Mouse (Mus musculus): ENCODE results near the gene Krcc1. TPM values are rescaled to one million over a fixed set of nuclear protein-coding genes. Genes with fewer than 3 reads are reported as not detected.

Krcc1 gene
- polyA plus RNA-seq, 1 experiment from 2014 or later, result 21.5 TPM

DNA sequence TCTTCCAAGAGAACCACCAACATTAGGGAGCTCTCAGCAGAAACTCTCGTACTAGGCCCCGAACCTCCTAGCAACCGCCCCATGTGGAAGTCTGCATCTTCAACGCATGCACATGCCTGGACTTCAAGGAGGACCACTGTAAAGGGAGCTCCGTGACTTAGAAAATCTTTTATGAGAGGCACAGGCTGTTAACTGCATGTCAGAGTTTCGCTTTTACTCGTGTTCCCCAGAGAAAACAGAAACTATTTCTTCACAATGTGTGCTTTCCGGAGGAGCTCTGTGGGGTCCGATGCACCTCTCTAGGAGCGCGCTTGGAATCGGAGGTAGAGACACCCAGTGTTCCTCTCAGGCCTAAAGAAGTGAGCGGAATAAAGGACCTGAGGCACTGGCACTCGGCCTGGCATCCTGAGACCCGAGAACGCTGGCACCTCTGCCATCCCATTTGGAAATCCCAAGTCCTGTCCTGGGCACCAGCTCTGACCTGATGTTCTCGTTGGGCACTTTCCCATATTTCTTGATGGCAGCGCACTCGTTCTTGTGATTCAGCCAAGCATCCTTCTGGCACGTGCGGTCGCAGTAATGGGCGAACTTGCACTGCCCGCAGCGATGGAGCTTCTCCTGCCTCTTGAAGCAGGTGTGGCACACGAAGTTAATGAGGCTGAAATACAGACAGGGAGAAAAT, 32.3 kb upstream of the Krcc1 start:
- no peak overlapping the region for H3K27ac ChIP-seq
- WGBS, result 91% methylated on average over 26 of the region's 26 CpGs
- H3K9ac ChIP-seq, result no peak overlapping the region
- no peak for ATAC-seq (ENCODE audit: low FRiP score)
- H3K4me1 ChIP-seq (replicated peaks; ENCODE audit: control insufficient read depth, insufficient read depth, low read length), result no peaks in the 10 kb centered on the region
- no peaks in the 10 kb centered on the region for H3K27me3 ChIP-seq (ENCODE audit: control insufficient read depth, insufficient read depth, low read length)
- H3K36me3 ChIP-seq (replicated peaks; ENCODE audit: control insufficient read depth, insufficient read depth), result no peaks in the 10 kb centered on the region
- H3K9me3 ChIP-seq (ENCODE audit: control insufficient read depth, low read length), result no peaks in the 10 kb centered on the region
- no peak for DNase-seq (ENCODE audit: low spot score)
- H3K4me3 ChIP-seq (replicated peaks; ENCODE audit: low read length), result no peak overlapping the region
- H3K4me2 ChIP-seq (replicated peaks), result no peak overlapping the region

DNA sequence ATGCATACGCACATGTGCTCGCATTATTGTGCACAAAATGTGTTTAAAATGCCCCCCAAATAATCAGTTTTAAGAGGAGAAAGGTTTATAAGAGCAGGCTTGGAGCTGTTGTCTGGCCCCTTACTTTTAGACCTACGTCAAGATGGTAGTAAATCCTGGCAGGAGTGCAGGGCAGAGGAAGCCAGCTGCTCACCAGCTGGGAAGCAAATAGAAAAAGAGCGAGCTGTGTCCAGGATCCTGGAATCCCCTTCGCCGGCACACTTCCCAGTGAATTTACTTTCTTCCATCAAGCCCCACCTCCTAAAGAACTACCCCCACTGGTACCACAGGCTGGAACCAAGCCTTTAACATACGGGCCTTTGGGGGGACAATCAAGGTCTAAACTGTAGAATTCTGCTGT, 30.6 kb upstream of the Krcc1 start:
- H3K9me3 ChIP-seq (ENCODE audit: control insufficient read depth, low read length), result no peaks in the 10 kb centered on the region
- DNase-seq (ENCODE audit: low spot score) (no peak), ATAC-seq (ENCODE audit: low FRiP score) (no peak)
- no peaks in the 10 kb centered on the region for H3K36me3 ChIP-seq (replicated peaks; ENCODE audit: control insufficient read depth, insufficient read depth)
- H3K4me2 ChIP-seq (replicated peaks), result no peak overlapping the region
- H3K9ac ChIP-seq, result no peak overlapping the region
- no peaks in the 10 kb centered on the region for H3K27me3 ChIP-seq (ENCODE audit: control insufficient read depth, insufficient read depth, low read length)
- WGBS, result 87% methylated on average over 7 of the region's 7 CpGs
- no peaks in the 10 kb centered on the region for H3K4me1 ChIP-seq (replicated peaks; ENCODE audit: control insufficient read depth, insufficient read depth, low read length)
- no peak overlapping the region for H3K4me3 ChIP-seq (replicated peaks; ENCODE audit: low read length)
- H3K27ac ChIP-seq, result no peak overlapping the region

DNA sequence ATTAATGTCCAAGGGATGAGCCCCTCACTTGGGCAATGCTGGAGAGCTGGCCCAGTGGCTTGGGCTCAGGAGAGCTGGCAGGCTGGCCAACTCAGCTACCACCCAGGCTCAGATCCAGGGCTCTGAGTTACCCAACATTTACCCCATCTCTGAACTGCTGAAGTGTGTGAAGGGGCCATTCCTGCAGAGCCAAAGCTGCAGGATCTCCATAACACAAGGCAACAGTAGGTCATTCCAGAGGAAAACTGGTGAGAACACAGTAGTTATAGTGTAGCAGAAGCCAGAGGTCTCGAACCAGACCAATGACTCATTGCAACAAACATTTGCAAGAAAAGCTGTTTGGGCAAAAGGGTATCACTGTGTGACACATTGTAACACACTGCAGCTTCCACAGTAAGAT, 28.7 kb upstream of the Krcc1 start:
- Histone ChIP-seq H3K9me3 (ENCODE audit: control insufficient read depth, low read length) (no peaks in the 10 kb centered on the region), H3K4me1 (replicated peaks; ENCODE audit: control insufficient read depth, insufficient read depth, low read length) (no peaks in the 10 kb centered on the region), H3K36me3 (replicated peaks; ENCODE audit: control insufficient read depth, insufficient read depth) (no peaks in the 10 kb centered on the region), H3K9ac (no peak overlapping the region), H3K27ac (no peak overlapping the region), H3K4me2 (replicated peaks) (no peak overlapping the region), H3K4me3 (replicated peaks; ENCODE audit: low read length) (no peak overlapping the region), H3K27me3 (ENCODE audit: control insufficient read depth, insufficient read depth, low read length) (no peaks in the 10 kb centered on the region)
- 95% methylated on average over 1 of the region's 1 CpGs for whole genome bisulfite sequencing
- ATAC-seq (ENCODE audit: low FRiP score) (no peak), DNase-seq (ENCODE audit: low spot score) (no peak)

GRCm38 (mm10) chr6:71243258-71243657, 28.2 kb upstream of the Krcc1 start:
- Histone ChIP-seq H3K4me3 (replicated peaks; ENCODE audit: low read length) (no peak overlapping the region), H3K27me3 (ENCODE audit: control insufficient read depth, insufficient read depth, low read length) (no peaks in the 10 kb centered on the region), H3K9me3 (ENCODE audit: control insufficient read depth, low read length) (no peaks in the 10 kb centered on the region), H3K27ac (no peak overlapping the region), H3K9ac (no peak overlapping the region), H3K36me3 (replicated peaks; ENCODE audit: control insufficient read depth, insufficient read depth) (no peaks in the 10 kb centered on the region), H3K4me1 (replicated peaks; ENCODE audit: control insufficient read depth, insufficient read depth, low read length) (no peaks in the 10 kb centered on the region), H3K4me2 (replicated peaks) (no peak overlapping the region)
- WGBS, result 88% methylated on average over 3 of the region's 3 CpGs
- ATAC-seq (ENCODE audit: low FRiP score) (no peak), DNase-seq (ENCODE audit: low spot score) (no peak)

DNA sequence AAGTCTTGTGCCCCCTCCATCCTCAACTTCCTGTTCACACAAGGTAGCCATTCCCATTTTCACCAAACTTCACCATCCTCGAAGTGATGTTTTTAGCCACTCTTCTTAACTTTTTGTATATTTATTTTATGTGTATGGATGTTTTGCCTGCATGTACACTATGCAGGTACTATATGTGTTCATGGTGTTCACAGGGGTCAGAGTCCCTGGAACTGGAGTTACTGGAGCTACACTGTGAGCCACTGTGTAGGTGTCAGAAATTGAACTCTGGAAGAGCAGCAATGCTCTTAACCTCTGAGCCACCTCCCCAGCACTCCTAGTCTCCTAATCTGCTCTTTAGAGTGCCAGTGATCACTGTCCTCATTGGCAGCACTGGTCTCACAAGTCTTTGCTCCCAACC, 23.1 kb upstream of the Krcc1 start:
- no peaks in the 10 kb centered on the region for H3K4me1 ChIP-seq (replicated peaks; ENCODE audit: control insufficient read depth, insufficient read depth, low read length)
- H3K4me3 ChIP-seq (replicated peaks; ENCODE audit: low read length), result no peak overlapping the region
- H3K27ac ChIP-seq, result no peak overlapping the region
- no peaks in the 10 kb centered on the region for H3K36me3 ChIP-seq (replicated peaks; ENCODE audit: control insufficient read depth, insufficient read depth)
- no peak overlapping the region for H3K4me2 ChIP-seq (replicated peaks)
- ATAC-seq (ENCODE audit: low FRiP score), result no peak
- no peaks in the 10 kb centered on the region for H3K9me3 ChIP-seq (ENCODE audit: control insufficient read depth, low read length)
- no peaks in the 10 kb centered on the region for H3K27me3 ChIP-seq (ENCODE audit: control insufficient read depth, insufficient read depth, low read length)
- H3K9ac ChIP-seq, result no peak overlapping the region
- DNase-seq (ENCODE audit: low spot score), result no peak
- WGBS, result 87% methylated on average over 1 of the region's 1 CpGs

DNA sequence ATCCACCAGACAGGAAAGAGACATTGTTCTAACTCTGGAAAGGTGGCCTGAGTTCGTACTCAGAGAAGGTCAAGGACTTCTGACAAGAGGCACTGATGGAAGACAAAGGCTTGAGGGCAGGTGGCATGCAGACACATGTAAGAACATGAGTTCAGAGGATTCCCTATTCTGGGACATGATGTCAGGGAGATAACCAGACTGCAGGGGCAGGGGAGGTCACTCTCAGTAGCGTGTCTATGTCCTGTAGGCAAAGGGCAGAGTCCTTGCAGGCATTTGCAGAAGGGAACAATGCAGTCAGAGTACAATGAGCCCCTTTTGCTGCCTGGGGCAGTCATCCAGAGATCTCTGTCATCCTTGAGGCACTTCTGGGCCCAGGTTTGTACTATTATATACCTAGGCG, 21.9 kb upstream of the Krcc1 start:
- no peak overlapping the region for H3K27ac ChIP-seq
- no peaks in the 10 kb centered on the region for H3K4me1 ChIP-seq (replicated peaks; ENCODE audit: control insufficient read depth, insufficient read depth, low read length)
- no peak for DNase-seq (ENCODE audit: low spot score)
- no peak overlapping the region for H3K4me3 ChIP-seq (replicated peaks; ENCODE audit: low read length)
- WGBS, result 61% methylated on average over 3 of the region's 3 CpGs
- H3K4me2 ChIP-seq (replicated peaks), result no peak overlapping the region
- no peak overlapping the region for H3K9ac ChIP-seq
- no peaks in the 10 kb centered on the region for H3K36me3 ChIP-seq (replicated peaks; ENCODE audit: control insufficient read depth, insufficient read depth)
- H3K9me3 ChIP-seq (ENCODE audit: control insufficient read depth, low read length), result no peaks in the 10 kb centered on the region
- no peak for ATAC-seq (ENCODE audit: low FRiP score)
- no peaks in the 10 kb centered on the region for H3K27me3 ChIP-seq (ENCODE audit: control insufficient read depth, insufficient read depth, low read length)

DNA sequence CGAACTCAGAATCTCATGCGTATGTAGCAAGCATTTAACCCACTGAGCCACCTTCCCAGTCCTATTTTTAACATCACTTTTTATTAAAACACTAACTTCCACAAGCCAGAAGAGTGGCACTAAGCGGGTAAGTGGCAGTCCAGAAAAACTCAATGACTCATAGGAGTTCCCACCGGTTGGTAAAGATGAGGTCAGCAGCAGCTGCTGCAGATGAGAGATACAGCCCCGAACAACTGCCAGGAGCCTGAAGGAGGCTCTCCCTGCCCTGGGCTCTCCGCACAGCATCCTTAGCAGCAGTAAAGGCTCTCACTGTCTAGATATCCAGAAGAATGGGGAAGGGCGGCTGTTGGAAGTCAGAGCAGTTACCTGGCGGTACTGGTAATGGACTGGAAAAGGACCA, 20.5 kb upstream of the Krcc1 start:
- Histone ChIP-seq H3K36me3 (replicated peaks; ENCODE audit: control insufficient read depth, insufficient read depth) (no peaks in the 10 kb centered on the region), H3K9ac (no peak overlapping the region), H3K27ac (no peak overlapping the region), H3K27me3 (ENCODE audit: control insufficient read depth, insufficient read depth, low read length) (no peaks in the 10 kb centered on the region), H3K4me3 (replicated peaks; ENCODE audit: low read length) (no peak overlapping the region), H3K4me1 (replicated peaks; ENCODE audit: control insufficient read depth, insufficient read depth, low read length) (no peaks in the 10 kb centered on the region), H3K9me3 (ENCODE audit: control insufficient read depth, low read length) (no peaks in the 10 kb centered on the region), H3K4me2 (replicated peaks) (no peak overlapping the region)
- DNase-seq (ENCODE audit: low spot score) (no peak), ATAC-seq (ENCODE audit: low FRiP score) (no peak)
- 88% methylated on average over 8 of the region's 8 CpGs for WGBS

DNA sequence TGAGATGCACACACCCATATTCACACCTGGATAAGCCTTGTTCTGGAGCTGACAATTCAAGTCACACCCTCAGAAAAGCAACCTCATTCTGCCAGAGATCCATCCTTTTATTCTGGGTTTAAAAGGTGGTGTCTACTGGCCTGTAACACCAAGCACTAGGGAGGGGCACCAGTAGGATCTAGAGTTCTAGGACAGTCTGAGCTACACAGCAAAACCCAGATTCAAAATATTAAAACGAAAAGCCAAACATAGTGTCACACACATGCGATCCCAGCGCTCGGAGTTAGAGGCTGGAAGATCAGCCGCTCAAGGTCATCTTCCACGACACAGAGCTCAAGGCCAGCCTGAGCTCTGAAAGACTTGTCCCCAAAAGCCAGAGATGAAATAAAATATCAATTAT, 17.0 kb upstream of the Krcc1 start:
- Histone ChIP-seq H3K36me3 (replicated peaks; ENCODE audit: control insufficient read depth, insufficient read depth) (no peaks in the 10 kb centered on the region), H3K27ac (no peak overlapping the region), H3K9ac (no peak overlapping the region), H3K27me3 (ENCODE audit: control insufficient read depth, insufficient read depth, low read length) (no peaks in the 10 kb centered on the region), H3K4me2 (replicated peaks) (no peak overlapping the region), H3K4me3 (replicated peaks; ENCODE audit: low read length) (no peak overlapping the region), H3K9me3 (ENCODE audit: control insufficient read depth, low read length) (no peaks in the 10 kb centered on the region), H3K4me1 (replicated peaks; ENCODE audit: control insufficient read depth, insufficient read depth, low read length) (no peaks in the 10 kb centered on the region)
- no peak for DNase-seq (ENCODE audit: low spot score)
- ATAC-seq (ENCODE audit: low FRiP score), result no peak
- 92% methylated on average over 6 of the region's 6 CpGs for WGBS

DNA sequence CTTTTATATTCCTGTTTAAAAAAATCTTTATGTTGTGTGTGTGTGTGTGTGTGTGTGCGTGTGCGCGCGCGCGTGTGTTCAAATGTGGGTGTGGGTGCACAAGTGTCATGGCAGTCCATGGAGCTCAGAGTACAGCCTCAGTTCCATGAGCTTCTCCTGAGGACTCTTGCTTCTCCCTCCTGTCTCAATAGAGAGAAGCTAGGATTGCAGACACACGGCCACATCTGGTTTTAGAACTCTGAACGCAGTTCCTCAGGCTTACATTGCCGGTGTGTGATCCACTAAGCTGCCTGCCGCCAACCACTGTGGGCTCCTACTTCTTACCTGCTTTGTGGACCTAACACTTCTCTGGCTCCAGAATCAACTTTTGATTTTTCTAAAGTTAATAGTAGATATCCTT, 15.3 kb upstream of the Krcc1 start:
- DNase-seq (ENCODE audit: low spot score) (no peak), ATAC-seq (ENCODE audit: low FRiP score) (no peak)
- Histone ChIP-seq H3K9ac (no peak overlapping the region), H3K9me3 (ENCODE audit: control insufficient read depth, low read length) (no peaks in the 10 kb centered on the region), H3K27ac (no peak overlapping the region), H3K4me1 (replicated peaks; ENCODE audit: control insufficient read depth, insufficient read depth, low read length) (no peaks in the 10 kb centered on the region), H3K4me3 (replicated peaks; ENCODE audit: low read length) (no peak overlapping the region), H3K36me3 (replicated peaks; ENCODE audit: control insufficient read depth, insufficient read depth) (no peaks in the 10 kb centered on the region), H3K27me3 (ENCODE audit: control insufficient read depth, insufficient read depth, low read length) (no peaks in the 10 kb centered on the region), H3K4me2 (replicated peaks) (no peak overlapping the region)
- WGBS, result 94% methylated on average over 10 of the region's 10 CpGs

GRCm38 (mm10) chr6:71257375-71257774, 14.1 kb upstream of the Krcc1 start:
- Histone ChIP-seq H3K4me3 (replicated peaks; ENCODE audit: low read length) (no peak overlapping the region), H3K4me2 (replicated peaks) (no peak overlapping the region), H3K4me1 (replicated peaks; ENCODE audit: control insufficient read depth, insufficient read depth, low read length) (no peaks in the 10 kb centered on the region), H3K36me3 (replicated peaks; ENCODE audit: control insufficient read depth, insufficient read depth) (no peaks in the 10 kb centered on the region), H3K9me3 (ENCODE audit: control insufficient read depth, low read length) (no peaks in the 10 kb centered on the region), H3K9ac (no peak overlapping the region), H3K27me3 (ENCODE audit: control insufficient read depth, insufficient read depth, low read length) (no peaks in the 10 kb centered on the region), H3K27ac (no peak overlapping the region)
- DNase-seq (ENCODE audit: low spot score) (no peak), ATAC-seq (ENCODE audit: low FRiP score) (no peak)
- 39% methylated on average over 1 of the region's 1 CpGs for WGBS

Measured in hindbrain, embryonic 14.5 days (tissue).